Comparison of ENCODE assay signal across 10 mouse cellular contexts in the genomic region with DNA sequence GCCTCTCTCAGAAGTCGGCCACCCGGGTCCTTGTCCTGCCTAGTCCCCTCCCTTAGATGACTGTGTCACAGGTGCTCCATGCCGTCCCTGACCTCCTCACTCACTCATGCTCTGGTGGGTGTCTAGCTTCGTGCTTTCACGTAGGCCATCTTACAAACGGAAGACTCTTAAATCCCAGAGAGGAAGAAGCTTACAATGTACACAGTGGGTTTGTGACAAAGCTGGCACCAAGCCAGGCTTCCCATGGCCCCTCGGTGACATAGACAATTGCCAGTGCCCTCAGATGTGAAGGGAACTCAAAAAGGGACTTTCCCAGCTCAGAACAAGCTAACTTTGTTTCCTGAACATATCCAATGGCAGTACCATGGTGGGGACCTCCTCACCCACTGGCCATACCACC. TPM values are rescaled to one million over a fixed set of nuclear protein-coding genes. Genes with fewer than 3 reads are reported as not detected.
A peak's percentile ranks its signal among the peaks of the same experiment; 100 is the strongest.
DNase-seq lines count a peak whose midpoint lies in the region; ATAC-seq and TF ChIP-seq lines count a peak whose summit lies in the region.
"Had no signal": no experiment of that assay in that cellular context is flagged by ENCODE, and none has a peak within 500 bp of the region (broad histone marks: within the 10 kb centered on the region; RNA-seq: fewer than 3 reads in every experiment).

No protein-coding gene starts in this region.

- H3K27ac ChIP-seq in heart, embryonic 12.5 days (ENCODE audit: poor library complexity, severe bottlenecking): no peak overlapping the region
- H3K27ac ChIP-seq in liver, embryonic 13.5 days: no peak overlapping the region
- H3K27ac ChIP-seq in liver, postnatal 0 days (ENCODE audit: low read depth): no peak overlapping the region
- peak overlapping the region; percentile 79 for H3K27ac ChIP-seq in ES-Bruce4 (ENCODE audit: insufficient read depth, low read length)
- H3K27ac ChIP-seq in intestine, postnatal 0 days (ENCODE audit: low read depth, low read length): no peak overlapping the region

- no peak for TF ChIP-seq EP300 in liver, postnatal 0 days (IDR thresholded peaks at IDR 0.05; ENCODE audit: low read depth)
- no peak for TF ChIP-seq EP300 in ES-Bruce4 (IDR thresholded peaks at IDR 0.05; ENCODE audit: insufficient read depth, low read depth, low read length)

- no peak overlapping the region for H3K4me2 ChIP-seq in heart, embryonic 12.5 days
- no peak overlapping the region for H3K4me2 ChIP-seq in liver, embryonic 13.5 days
- no peak overlapping the region for H3K4me2 ChIP-seq in liver, postnatal 0 days (ENCODE audit: low read depth, low read length)
- H3K4me2 ChIP-seq in intestine, postnatal 0 days (replicated peaks; ENCODE audit: low read depth): no peak overlapping the region

- WGBS in heart, embryonic 12.5 days: 63% methylated on average over 7 of the region's 7 CpGs
- 65% methylated on average over 7 of the region's 7 CpGs for WGBS in liver, embryonic 13.5 days (ENCODE audit: insufficient replicate concordance)
- 51% methylated on average over 7 of the region's 7 CpGs for WGBS in liver, postnatal 0 days (ENCODE audit: insufficient replicate concordance)
- WGBS in intestine, postnatal 0 days: 53% methylated on average over 7 of the region's 7 CpGs

- no peak for TF ChIP-seq CTCF in liver, postnatal 0 days (IDR thresholded peaks at IDR 0.05; ENCODE audit: low read depth)
- TF ChIP-seq CTCF in ES-Bruce4 (IDR thresholded peaks at IDR 0.05; ENCODE audit: low read depth, low read length): no peak
- TF ChIP-seq CTCF in intestine, postnatal 0 days (IDR thresholded peaks at IDR 0.05; ENCODE audit: low read depth): no peak

- no peaks in the 10 kb centered on the region for H3K27me3 ChIP-seq in heart, embryonic 12.5 days (replicated peaks)
- H3K27me3 ChIP-seq in liver, embryonic 13.5 days: no peaks in the 10 kb centered on the region
- no peaks in the 10 kb centered on the region for H3K27me3 ChIP-seq in liver, postnatal 0 days (ENCODE audit: insufficient read depth, low read length)
- H3K27me3 ChIP-seq in ES-Bruce4 (ENCODE audit: control insufficient read depth, insufficient read depth, low read length, poor library complexity, severe bottlenecking): no peaks in the 10 kb centered on the region
- no peaks in the 10 kb centered on the region for H3K27me3 ChIP-seq in intestine, postnatal 0 days (replicated peaks; ENCODE audit: control insufficient read depth, insufficient read depth, low read length)

- ATAC-seq in heart, embryonic 12.5 days (ENCODE audit: insufficient number of reproducible peaks, low FRiP score): 0 out of 2 replicates have a peak, but pooled peaks have one; percentile 33
- peak; percentile 23; the same call in 1 of the 2 replicates for ATAC-seq in liver, embryonic 13.5 days (ENCODE audit: low read depth)
- no peak for ATAC-seq in liver, postnatal 0 days
- ATAC-seq in intestine, postnatal 0 days: peak; percentile 2; the same call in 1 of the 2 replicates
- ATAC-seq: midbrain, embryonic 16.5 days had no signal

- no peak for DNase-seq in heart, adult 8-10 months (ENCODE audit: low spot score)
- DNase-seq in liver, embryonic 13.5 days: no peak
- DNase-seq in liver, postnatal 0 days: no peak
- DNase-seq in urinary bladder, postnatal 25 days (ENCODE audit: low spot score): no peak
- DNase-seq: kidney, adult 9 months; layer of hippocampus, postnatal 36 days had no signal

- peaks cover 12% of the 10 kb centered on the region for H3K4me1 ChIP-seq in heart, embryonic 12.5 days (replicated peaks)
- peaks cover 19% of the 10 kb centered on the region for H3K4me1 ChIP-seq in liver, embryonic 13.5 days (replicated peaks)
- H3K4me1 ChIP-seq in liver, postnatal 0 days (ENCODE audit: insufficient read depth): peaks cover 15% of the 10 kb centered on the region
- H3K4me1 ChIP-seq in ES-Bruce4 (ENCODE audit: control insufficient read depth, insufficient read depth, low read length): peaks cover 11% of the 10 kb centered on the region
- H3K4me1 ChIP-seq in intestine, postnatal 0 days (replicated peaks; ENCODE audit: control insufficient read depth, insufficient read depth, low read length): no peaks in the 10 kb centered on the region

- no peaks in the 10 kb centered on the region for H3K9me3 ChIP-seq in heart, embryonic 12.5 days (replicated peaks)
- H3K9me3 ChIP-seq in liver, embryonic 13.5 days (replicated peaks): no peaks in the 10 kb centered on the region
- H3K9me3 ChIP-seq in liver, postnatal 0 days (ENCODE audit: low read length): no peaks in the 10 kb centered on the region
- H3K9me3 ChIP-seq in ES-Bruce4 (replicated peaks; ENCODE audit: control insufficient read depth, insufficient read depth, low read length, poor library complexity, severe bottlenecking): no peaks in the 10 kb centered on the region
- no peaks in the 10 kb centered on the region for H3K9me3 ChIP-seq in intestine, postnatal 0 days (ENCODE audit: control insufficient read depth)

- no peak overlapping the region for H3K9ac ChIP-seq in heart, embryonic 12.5 days
- no peak overlapping the region for H3K9ac ChIP-seq in liver, embryonic 13.5 days
- no peak overlapping the region for H3K9ac ChIP-seq in liver, postnatal 0 days (replicated peaks)
- H3K9ac ChIP-seq in ES-Bruce4 (ENCODE audit: low read depth, poor library complexity, severe bottlenecking): 0 out of 2 replicates have a peak overlapping the region, but pooled peaks have one; percentile 10
- no peak overlapping the region for H3K9ac ChIP-seq in intestine, postnatal 0 days (ENCODE audit: low read depth, low read length)

- no peaks in the 10 kb centered on the region for H3K36me3 ChIP-seq in heart, embryonic 12.5 days
- no peaks in the 10 kb centered on the region for H3K36me3 ChIP-seq in liver, embryonic 13.5 days
- no peaks in the 10 kb centered on the region for H3K36me3 ChIP-seq in liver, postnatal 0 days (replicated peaks; ENCODE audit: insufficient read depth, low read length)
- H3K36me3 ChIP-seq in ES-Bruce4 (ENCODE audit: control insufficient read depth, insufficient read depth, low read length, poor library complexity, severe bottlenecking): no peaks in the 10 kb centered on the region
- H3K36me3 ChIP-seq in intestine, postnatal 0 days (ENCODE audit: control insufficient read depth, insufficient read depth): no peaks in the 10 kb centered on the region

- TF ChIP-seq POLR2A in ES-Bruce4 (IDR thresholded peaks at IDR 0.05; ENCODE audit: insufficient read depth, low read length): no peak

- H3K4me3 ChIP-seq in heart, embryonic 12.5 days: no peak overlapping the region
- no peak overlapping the region for H3K4me3 ChIP-seq in liver, embryonic 13.5 days (replicated peaks)
- H3K4me3 ChIP-seq in liver, postnatal 0 days (ENCODE audit: low read depth, low read length): no peak overlapping the region
- H3K4me3 ChIP-seq in ES-Bruce4 (ENCODE audit: low read depth, low read length): no peak overlapping the region
- H3K4me3 ChIP-seq in intestine, postnatal 0 days (ENCODE audit: low read depth, low read length): no peak overlapping the region

RNA-seq across cellular contexts. Expression of gene Rps6ka1, which starts 15.8 kb away (rescaled TPM):
- 21.7 and 23.5 TPM in 2 replicates for polyA plus RNA-seq in heart, embryonic 12.5 days (2016; fragmentation: Nextera tagmentation; extraction: Ambion mirVana)
- total RNA-seq in heart, adult 8-10 months (2022): 1 to 10 TPM; 4.0 to 6.5 (median 4.7) TPM
- polyA plus RNA-seq in liver, embryonic 13.5 days (2015; fragmentation: Nextera tagmentation; extraction: Ambion mirVana): 50.3 and 54.2 TPM in 2 replicates
- 31.6 and 36.9 TPM in 2 replicates for polyA plus RNA-seq in liver, postnatal 0 days (2015; fragmentation: Nextera tagmentation; extraction: Ambion mirVana)
- 73.2 and 86.4 TPM in 2 replicates for polyA plus RNA-seq in ES-Bruce4 (2011; ENCODE audit: insufficient read depth, insufficient read length, low read depth, missing spikeins)
- 86.2 and 88.8 TPM in 2 replicates for polyA plus RNA-seq in intestine, postnatal 0 days (2015; fragmentation: Nextera tagmentation; extraction: Ambion mirVana)
